Mouse (Mus musculus): ENCODE results near the gene Sipa1l2.

Sipa1l2 gene

GRCm38 (mm10) chr8:125539056-125540013 is 30.3 kb downstream of the Sipa1l2 start:
- DNase-seq (ENCODE audit: low read depth, low spot score): no peak

- DNase-seq (ENCODE audit: low read depth, low spot score): no peak
Measured at GRCm38 (mm10) chr8:125538265-125538664, 31.3 kb downstream of the Sipa1l2 start.

- no peak for DNase-seq (ENCODE audit: low read depth, low spot score)
Measured at GRCm38 (mm10) chr8:125533709-125534108, 35.9 kb downstream of the Sipa1l2 start.

- DNase-seq (ENCODE audit: low read depth, low spot score): no peak
Measured at GRCm38 (mm10) chr8:125532953-125533352, 36.7 kb downstream of the Sipa1l2 start.

GRCm38 (mm10) chr8:125532177-125532576 is 37.4 kb downstream of the Sipa1l2 start:
- DNase-seq (ENCODE audit: low read depth, low spot score): no peak

- DNase-seq (ENCODE audit: low read depth, low spot score): peak; percentile 50
Measured at GRCm38 (mm10) chr8:125531640-125532039, 38.0 kb downstream of the Sipa1l2 start.

- no peak for DNase-seq (ENCODE audit: low read depth, low spot score)
Measured at GRCm38 (mm10) chr8:125531088-125531438, 38.5 kb downstream of the Sipa1l2 start.

GRCm38 (mm10) chr8:125530187-125531087 is 39.2 kb downstream of the Sipa1l2 start:
- peak; percentile 62 for DNase-seq (ENCODE audit: low read depth, low spot score)

GRCm38 (mm10) chr8:125529019-125529418 is 40.6 kb downstream of the Sipa1l2 start:
- no peak for DNase-seq (ENCODE audit: low read depth, low spot score)

- DNase-seq (ENCODE audit: low read depth, low spot score): no peak
Measured at GRCm38 (mm10) chr8:125527941-125528340, 41.7 kb downstream of the Sipa1l2 start.

- DNase-seq (ENCODE audit: low read depth, low spot score): no peak
Measured at GRCm38 (mm10) chr8:125526999-125527398, 42.6 kb downstream of the Sipa1l2 start.

- DNase-seq (ENCODE audit: low read depth, low spot score): no peak
Measured at GRCm38 (mm10) chr8:125526582-125526981, 43.0 kb downstream of the Sipa1l2 start.

- no peak for DNase-seq (ENCODE audit: low read depth, low spot score)
Measured at GRCm38 (mm10) chr8:125524479-125524878, 45.1 kb downstream of the Sipa1l2 start.

GRCm38 (mm10) chr8:125523213-125523612 is 46.4 kb downstream of the Sipa1l2 start:
- peak; percentile 82 for DNase-seq (ENCODE audit: low read depth, low spot score)

- no peak for DNase-seq (ENCODE audit: low read depth, low spot score)
Measured at GRCm38 (mm10) chr8:125522151-125522550, 47.5 kb downstream of the Sipa1l2 start.

- DNase-seq (ENCODE audit: low read depth, low spot score): no peak
Measured at GRCm38 (mm10) chr8:125521087-125521486, 48.5 kb downstream of the Sipa1l2 start.

- peak; percentile 65 for DNase-seq (ENCODE audit: low read depth, low spot score)
Measured at GRCm38 (mm10) chr8:125520308-125520707, 49.3 kb downstream of the Sipa1l2 start.

GRCm38 (mm10) chr8:125518951-125519350 is 50.7 kb downstream of the Sipa1l2 start:
- no peak for DNase-seq (ENCODE audit: low read depth, low spot score)

- peak; percentile 61 for DNase-seq (ENCODE audit: low read depth, low spot score)
Measured at GRCm38 (mm10) chr8:125518301-125518700, 51.3 kb downstream of the Sipa1l2 start.

GRCm38 (mm10) chr8:125517397-125517796 is 52.2 kb downstream of the Sipa1l2 start:
- no peak for DNase-seq (ENCODE audit: low read depth, low spot score)

GRCm38 (mm10) chr8:125516115-125516905 is 53.3 kb downstream of the Sipa1l2 start:
- no peak for DNase-seq (ENCODE audit: low read depth, low spot score)
